1 mouse cellular context compared by ENCODE assay signal in the genomic region with DNA sequence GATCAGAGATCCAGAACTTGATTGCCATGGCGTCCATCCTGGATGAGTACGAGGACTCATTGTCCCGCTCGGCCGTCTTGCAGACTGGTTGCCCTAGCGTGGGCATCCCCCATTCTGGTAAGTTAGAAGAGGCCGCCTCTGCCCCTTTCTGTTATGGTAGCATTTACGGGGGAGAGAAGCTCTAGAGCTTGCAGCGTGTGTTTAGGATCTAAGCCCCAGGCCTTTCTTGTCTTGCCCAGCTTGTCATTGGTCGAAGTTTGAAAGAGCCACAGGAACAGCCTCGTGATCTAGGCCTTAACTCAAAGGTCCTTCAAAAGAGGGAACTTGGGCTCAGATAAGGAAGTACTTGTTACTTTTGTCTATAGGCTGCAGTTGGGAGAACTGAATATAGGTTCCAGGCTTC.
TF ChIP-seq lines count a peak whose summit lies in the region.

No protein-coding gene starts in this region.

TF ChIP-seq in CH12.LX, 34 proteins besides CTCF, POLR2A, EP300 and RAD21 (continued from another document):
- no peak for TF ChIP-seq CHD2 (IDR thresholded peaks at IDR 0.05; ENCODE audit: low read length)
- no peak for TF ChIP-seq MAZ (IDR thresholded peaks at IDR 0.05; ENCODE audit: low read depth, low read length)
- no peak for TF ChIP-seq USF1 (IDR thresholded peaks at IDR 0.05; ENCODE audit: low read depth, low read length)
- no peak for TF ChIP-seq ELF1 (IDR thresholded peaks at IDR 0.05; ENCODE audit: low read depth, low read length)
- TF ChIP-seq HCFC1 (IDR thresholded peaks at IDR 0.05; ENCODE audit: low read depth, low read length), result no peak
TF ChIP-seq in CH12.LX: peak in this region for 0.
